Mouse (Mus musculus) midbrain, embryonic 16.5 days (tissue): ENCODE measurements around the gene Gm12166. TPM values are rescaled to one million over a fixed set of nuclear protein-coding genes. Genes with fewer than 3 reads are reported as not detected.

Experiments
- ATAC-seq: fragments of 200-750 bp; cut with Nextera tagmentation; 2 replicates; pipeline ENCODE4 v1.8.0; 2017; ENCODE audit warnings: moderate TSS enrichment
- H3K27ac ChIP-seq: fragments of 300-500 bp; sonication (generic); 2 replicates; pipeline ENCODE4 v1.5.1; 2014; ENCODE audit warnings: mild to moderate bottlenecking, low read length, mixed read lengths
- H3K27me3 ChIP-seq: fragments of 300-500 bp; sonication (generic); 2 replicates; pipeline ENCODE4 v1.6.1; 2014; ENCODE audit warnings: low read depth, low read length, mixed read lengths; ENCODE audit not compliant: control insufficient read depth, insufficient read depth
- H3K36me3 ChIP-seq: fragments of 300-500 bp; sonication (generic); 2 replicates; pipeline ENCODE4 v1.6.1; 2014; ENCODE audit warnings: mild to moderate bottlenecking, low read length, moderate library complexity, mixed read lengths; ENCODE audit not compliant: control insufficient read depth, insufficient read depth
- H3K4me1 ChIP-seq: fragments of 300-500 bp; sonication (generic); 2 replicates; pipeline ENCODE4 v1.6.1; 2014; ENCODE audit warnings: mild to moderate bottlenecking, low read length, mixed read lengths; ENCODE audit not compliant: control insufficient read depth, insufficient read depth
- H3K4me2 ChIP-seq: fragments of 300-500 bp; sonication (generic); 2 replicates; pipeline ENCODE4 v1.6.1; 2014; ENCODE audit warnings: mild to moderate bottlenecking, low read length, mixed read lengths
- H3K4me3 ChIP-seq: fragments of 300-500 bp; sonication (generic); 2 replicates; pipeline ENCODE4 v1.5.1; 2014; ENCODE audit warnings: low read depth, mild to moderate bottlenecking, low read length, moderate library complexity, mixed read lengths
- H3K9ac ChIP-seq: fragments of 300-500 bp; sonication (generic); 2 replicates; pipeline ENCODE4 v1.6.1; 2014; ENCODE audit warnings: low read depth, low read length, mixed read lengths
- H3K9me3 ChIP-seq: fragments of 300-500 bp; sonication (generic); replicated peaks from 2 replicates; pipeline ENCODE4 v1.6.1; 2014; ENCODE audit warnings: mild to moderate bottlenecking, low read length, mixed read lengths; ENCODE audit not compliant: control insufficient read depth, poor library complexity, severe bottlenecking
- WGBS: fragments of 180-500 bp; shearing (Covaris S2); extraction: QIAGEN DNeasy Blood & Tissue Kit; methylation state at CpG from one replicate; pipeline ENCODE4 v1.1.7; 2014; 5-methylcytosine and 5-hydroxymethylcytosine counted together
- polyA plus RNA-seq: library from polyadenylated mRNA; unstranded; fragments of >200 nt; fragmentation: Nextera tagmentation; extraction: Ambion mirVana; gene quantifications from 2 replicates; pipeline ENCODE4 v1.2.1, GENCODE M21; 2015

The Gm12166 gene
- polyA plus RNA-seq, 1 experiment from 2014 or later: 4.7 TPM

GRCm38 (mm10) chr11:46068756-46069407, 16.8 kb upstream of the Gm12166 start:
- H3K4me1 ChIP-seq: peaks cover 26% of the 10 kb centered on the region
- H3K27me3 ChIP-seq: no peaks in the 10 kb centered on the region
- no peak overlapping the region for H3K4me3 ChIP-seq
- no peak overlapping the region for H3K4me2 ChIP-seq
- ATAC-seq: no peak
- H3K9me3 ChIP-seq: no peaks in the 10 kb centered on the region
- 35% methylated on average over 12 of the region's 12 CpGs for whole genome bisulfite sequencing
- H3K27ac ChIP-seq: peak overlapping the region; percentile 61
- no peak overlapping the region for H3K9ac ChIP-seq
- no peaks in the 10 kb centered on the region for H3K36me3 ChIP-seq

DNA sequence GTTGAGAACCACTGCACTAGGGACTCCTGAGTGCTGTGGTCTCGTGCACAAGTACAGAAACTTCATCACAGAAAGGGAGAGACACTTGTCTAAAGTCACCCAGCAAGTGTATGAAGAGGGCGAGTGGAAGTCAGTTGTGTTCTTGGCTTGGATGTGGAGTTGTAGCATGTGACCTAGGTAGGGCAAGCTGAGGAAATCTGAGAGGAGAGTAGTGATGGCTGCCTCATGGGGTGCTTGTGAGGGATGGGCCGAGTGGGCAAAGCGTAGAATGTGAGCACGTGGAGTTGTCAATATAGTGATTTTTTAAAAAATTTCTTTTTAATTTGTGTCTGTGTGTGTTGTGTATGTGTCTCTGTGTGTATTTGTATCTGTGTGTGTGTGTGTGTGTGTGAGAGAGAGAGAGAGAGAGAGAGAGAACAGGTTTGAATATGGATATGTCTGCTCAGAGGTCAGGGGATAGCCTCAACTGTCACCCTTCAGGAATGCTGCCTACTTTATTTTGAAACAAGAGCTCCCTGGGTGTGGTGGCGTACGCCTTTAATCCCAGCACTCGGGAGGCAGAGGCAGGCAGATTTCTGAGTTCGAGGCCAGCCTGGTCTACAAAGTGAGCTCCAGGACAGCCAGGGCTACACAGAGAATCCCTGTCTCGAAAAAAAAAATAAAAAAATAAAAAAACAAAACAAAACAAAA, 15.4 kb upstream of the Gm12166 start:
- H3K4me1 ChIP-seq: peaks cover 21% of the 10 kb centered on the region
- no peak for ATAC-seq
- no peak overlapping the region for H3K9ac ChIP-seq
- H3K4me3 ChIP-seq: no peak overlapping the region
- no peaks in the 10 kb centered on the region for H3K27me3 ChIP-seq
- no peak overlapping the region for H3K27ac ChIP-seq
- H3K9me3 ChIP-seq: no peaks in the 10 kb centered on the region
- H3K36me3 ChIP-seq: no peaks in the 10 kb centered on the region
- H3K4me2 ChIP-seq: no peak overlapping the region
- 94% methylated on average over 10 of the region's 10 CpGs for WGBS

DNA sequence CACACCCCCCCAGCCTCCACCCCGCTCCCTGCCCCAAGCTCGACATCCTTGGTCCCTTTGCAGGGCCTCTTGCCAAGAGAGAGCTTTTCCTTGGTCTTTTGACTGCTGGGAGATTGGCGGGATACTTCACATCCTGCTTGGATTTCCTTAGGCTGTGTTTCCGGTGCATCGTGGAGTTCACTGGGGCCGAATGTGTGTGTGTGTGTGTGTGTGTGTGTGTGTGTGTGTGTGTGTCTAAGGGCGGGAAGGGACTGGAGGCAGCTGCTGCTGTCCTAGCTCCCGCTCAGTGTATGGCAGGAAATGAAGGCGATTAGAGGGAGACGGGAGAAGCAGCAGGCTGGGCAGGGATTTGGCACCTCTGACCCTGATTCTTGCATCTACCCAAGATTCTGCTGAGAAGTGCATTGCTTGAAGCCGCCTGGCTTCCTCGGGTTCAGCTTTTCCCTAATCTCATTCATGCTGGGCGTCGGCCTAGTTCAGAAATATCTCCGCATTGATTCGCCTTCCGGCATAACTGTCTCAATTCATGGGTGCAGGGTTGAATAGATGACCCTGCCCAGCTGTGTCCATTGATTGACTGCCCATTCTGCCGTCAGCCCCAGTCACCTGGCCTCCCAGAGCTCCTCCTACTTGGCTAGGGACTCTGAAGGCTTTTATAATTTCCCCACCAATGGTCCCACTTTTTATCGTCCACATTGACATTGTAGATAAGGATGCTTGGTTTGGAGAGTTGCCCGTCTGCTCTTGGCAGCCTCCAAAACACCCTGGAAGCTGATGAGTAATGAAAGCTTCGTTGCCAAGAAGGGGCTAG, 13.3 kb upstream of the Gm12166 start:
- Histone ChIP-seq H3K27ac (peak overlapping the region; percentile 53; the same call in 1 of the 2 replicates), H3K27me3 (no peaks in the 10 kb centered on the region), H3K9ac (no peak overlapping the region), H3K4me2 (no peak overlapping the region), H3K4me1 (peaks cover 21% of the 10 kb centered on the region), H3K9me3 (no peaks in the 10 kb centered on the region), H3K4me3 (no peak overlapping the region), H3K36me3 (no peaks in the 10 kb centered on the region)
- WGBS: 46% methylated on average over 21 of the region's 21 CpGs
- ATAC-seq: peak; percentile 59; the same call in 1 of the 2 replicates

- H3K9me3 ChIP-seq: no peaks in the 10 kb centered on the region
- 58% methylated on average over 8 of the region's 8 CpGs for WGBS
- peak overlapping the region; percentile 53; the same call in 1 of the 2 replicates for H3K27ac ChIP-seq
- no peaks in the 10 kb centered on the region for H3K27me3 ChIP-seq
- ATAC-seq: no peak
- H3K4me3 ChIP-seq: no peak overlapping the region
- no peak overlapping the region for H3K9ac ChIP-seq
- H3K4me2 ChIP-seq: no peak overlapping the region
- H3K36me3 ChIP-seq: no peaks in the 10 kb centered on the region
- peaks cover 17% of the 10 kb centered on the region for H3K4me1 ChIP-seq
Measured at GRCm38 (mm10) chr11:46064767-46065166, 12.6 kb upstream of the Gm12166 start.

GRCm38 (mm10) chr11:46062993-46063731, 11.0 kb upstream of the Gm12166 start:
- Histone ChIP-seq H3K4me2 (no peak overlapping the region), H3K4me1 (peaks cover 10% of the 10 kb centered on the region; the same call in 1 of the 2 replicates), H3K27me3 (no peaks in the 10 kb centered on the region), H3K9ac (no peak overlapping the region), H3K36me3 (no peaks in the 10 kb centered on the region), H3K9me3 (no peaks in the 10 kb centered on the region), H3K27ac (no peak overlapping the region), H3K4me3 (no peak overlapping the region)
- ATAC-seq: no peak
- 63% methylated on average over 9 of the region's 9 CpGs for WGBS

- Histone ChIP-seq H3K27me3 (no peaks in the 10 kb centered on the region), H3K4me2 (no peak overlapping the region)
- WGBS: 46% methylated on average over 4 of the region's 4 CpGs
Measured at GRCm38 (mm10) chr11:46062569-46062968, 10.4 kb upstream of the Gm12166 start.

GRCm38 (mm10) chr11:46061776-46062445, 9.8 kb upstream of the Gm12166 start:
- Histone ChIP-seq H3K36me3 (no peaks in the 10 kb centered on the region), H3K9ac (no peak overlapping the region), H3K4me3 (no peak overlapping the region), H3K27me3 (no peaks in the 10 kb centered on the region), H3K4me1 (peaks cover 22% of the 10 kb centered on the region), H3K4me2 (no peak overlapping the region), H3K27ac (no peak overlapping the region), H3K9me3 (no peaks in the 10 kb centered on the region)
- no peak for ATAC-seq
- WGBS: 87% methylated on average over 6 of the region's 6 CpGs

More at GRCm38 (mm10) chr11:46062569-46062968, 10.4 kb upstream of the Gm12166 start:
- Histone ChIP-seq H3K9ac (no peak overlapping the region), H3K4me3 (no peak overlapping the region), H3K36me3 (no peaks in the 10 kb centered on the region), H3K27ac (no peak overlapping the region), H3K9me3 (no peaks in the 10 kb centered on the region), H3K4me1 (peaks cover 16% of the 10 kb centered on the region)
- no peak for ATAC-seq

DNA sequence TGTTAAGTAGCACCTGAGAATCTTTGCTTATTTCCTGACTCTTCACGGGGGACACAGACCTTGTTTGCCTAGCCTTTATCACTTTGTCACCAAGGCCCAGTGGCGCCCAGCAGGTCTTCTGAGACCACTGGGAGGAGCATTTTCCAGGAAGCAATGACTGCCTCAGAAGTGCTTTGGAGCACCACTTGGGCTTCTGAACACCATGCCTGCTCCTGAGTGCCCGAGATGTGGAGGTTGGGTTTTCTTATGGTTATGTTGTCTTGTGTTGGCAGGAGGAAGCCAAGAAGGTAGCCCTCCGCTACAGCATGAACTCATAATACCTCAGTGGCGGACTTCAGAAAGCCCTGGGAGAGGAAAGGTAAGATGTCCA, 8.5 kb upstream of the Gm12166 start:
- Histone ChIP-seq H3K27me3 (no peaks in the 10 kb centered on the region), H3K4me1 (peaks cover 21% of the 10 kb centered on the region), H3K9me3 (no peaks in the 10 kb centered on the region), H3K4me2 (no peak overlapping the region), H3K4me3 (no peak overlapping the region), H3K36me3 (no peaks in the 10 kb centered on the region), H3K27ac (no peak overlapping the region), H3K9ac (no peak overlapping the region)
- WGBS: 90% methylated on average over 5 of the region's 5 CpGs
- no peak for ATAC-seq
